Mouse (Mus musculus) liver, adult 2 months (tissue): ENCODE measurements at regions not wholly inside any gene's neighbourhood (a gene's known extent, or its start where the extent isn't known, plus 50 kb on each side); places are given as distances from the start of the nearest gene placed in this dataset.

Source experiments
- DNase-seq: peaks from one replicate; pipeline ENCODE4 v3.0.0-alpha.2; 2011; ENCODE audit warnings: low read depth, low spot score; ENCODE audit errors: extremely low read depth
- H3K27ac ChIP-seq: fragments of 200-500 bp; replicated peaks from 2 replicates; pipeline ENCODE4 v1.5.1; 2012; ENCODE audit warnings: low read depth, mild to moderate bottlenecking, control low read depth, inconsistent platforms, low read length; ENCODE audit not compliant: insufficient read depth
- H3K27me3 ChIP-seq: fragments of 200-500 bp; 2 replicates; pipeline ENCODE4 v1.6.1; 2012; ENCODE audit warnings: mild to moderate bottlenecking, moderate library complexity, low read length, inconsistent platforms; ENCODE audit not compliant: control insufficient read depth, insufficient read depth
- H3K36me3 ChIP-seq: fragments of 200-500 bp; 2 replicates; pipeline ENCODE4 v1.6.1; 2012; ENCODE audit warnings: low read length, inconsistent platforms; ENCODE audit not compliant: control insufficient read depth, insufficient read depth
- H3K4me1 ChIP-seq: fragments of 200-500 bp; 2 replicates; pipeline ENCODE4 v1.6.1; 2011; ENCODE audit warnings: low read length; ENCODE audit not compliant: control insufficient read depth, insufficient read depth
- H3K4me3 ChIP-seq: fragments of 200-500 bp; 2 replicates; pipeline ENCODE4 v1.5.1; 2011; ENCODE audit warnings: low read depth, mild to moderate bottlenecking, control low read depth, low read length, moderate library complexity; ENCODE audit not compliant: insufficient read depth
- H3K79me2 ChIP-seq: fragments of 200-500 bp; 2 replicates; pipeline ENCODE4 v1.6.1; 2012; ENCODE audit warnings: inconsistent platforms, mild to moderate bottlenecking, low read length, moderate library complexity; ENCODE audit not compliant: control insufficient read depth, insufficient read depth
- H3K9ac ChIP-seq: fragments of 200-500 bp; 2 replicates; pipeline ENCODE4 v1.6.1; 2012; ENCODE audit warnings: low read depth, mild to moderate bottlenecking, control low read depth, inconsistent platforms, low read length
- CTCF ChIP-seq: fragments of 200-500 bp; IDR thresholded peaks from 2 replicates; pipeline ENCODE4 v1.5.1; 2011; ENCODE audit warnings: low read depth, low read length, control low read depth
- POLR2A ChIP-seq: fragments of 200-500 bp; IDR thresholded peaks from 2 replicates; pipeline ENCODE4 v1.6.1; 2011; ENCODE audit warnings: low read length, control low read depth; ENCODE audit not compliant: insufficient read depth; ENCODE audit errors: extremely low read depth
- WGBS: fragments of 180-500 bp; shearing (Covaris S2); methylation state at CpG from one replicate; pipeline ENCODE4 v1.1.7; 2018; 5-methylcytosine and 5-hydroxymethylcytosine counted together

- Histone ChIP-seq H3K4me1 (no peaks in the 10 kb centered on the region), H3K36me3 (no peaks in the 10 kb centered on the region), H3K27ac (no peak overlapping the region), H3K79me2 (no peaks in the 10 kb centered on the region), H3K27me3 (no peaks in the 10 kb centered on the region), H3K4me3 (no peak overlapping the region), H3K9ac (no peak overlapping the region)
- WGBS = 79% methylated on average over 17 of the region's 17 CpGs
- DNase-seq = no peak
- TF ChIP-seq POLR2A (no peak), CTCF (no peak)
These were observed 58.4 kb upstream of the Pced1b start for GRCm38 (mm10) chr15:97188545-97188944.

- H3K4me3 ChIP-seq = no peak overlapping the region
- 25% methylated on average over 3 of the region's 3 CpGs for WGBS
- no peaks in the 10 kb centered on the region for H3K4me1 ChIP-seq
- TF ChIP-seq POLR2A (no peak), CTCF (no peak)
- no peaks in the 10 kb centered on the region for H3K79me2 ChIP-seq
- no peak for DNase-seq
- H3K9ac ChIP-seq = no peak overlapping the region
- H3K27me3 ChIP-seq = no peaks in the 10 kb centered on the region
- no peaks in the 10 kb centered on the region for H3K36me3 ChIP-seq
- no peak overlapping the region for H3K27ac ChIP-seq
These were observed 59.1 kb upstream of the Pced1b start for GRCm38 (mm10) chr15:97187831-97188230.

- no peaks in the 10 kb centered on the region for H3K4me1 ChIP-seq
- WGBS = 75% methylated on average over 8 of the region's 8 CpGs
- H3K27ac ChIP-seq = no peak overlapping the region
- no peak overlapping the region for H3K4me3 ChIP-seq
- no peaks in the 10 kb centered on the region for H3K27me3 ChIP-seq
- H3K36me3 ChIP-seq = no peaks in the 10 kb centered on the region
- H3K9ac ChIP-seq = no peak overlapping the region
- TF ChIP-seq POLR2A (no peak), CTCF (peak; percentile 39)
- H3K79me2 ChIP-seq = no peaks in the 10 kb centered on the region
- DNase-seq = no peak
These were observed 60.9 kb upstream of the Pced1b start for GRCm38 (mm10) chr15:97186034-97186433.

- Histone ChIP-seq H3K79me2 (no peaks in the 10 kb centered on the region), H3K36me3 (no peaks in the 10 kb centered on the region), H3K27ac (no peak overlapping the region), H3K9ac (no peak overlapping the region), H3K4me3 (no peak overlapping the region), H3K4me1 (no peaks in the 10 kb centered on the region), H3K27me3 (no peaks in the 10 kb centered on the region)
- 60% methylated on average over 9 of the region's 9 CpGs for WGBS
- DNase-seq = no peak
- TF ChIP-seq CTCF (no peak), POLR2A (no peak)
These were observed 64.3 kb upstream of the Pced1b start for GRCm38 (mm10) chr15:97182617-97183038.

GRCm38 (mm10) chr15:97180970-97181669 lies 65.8 kb upstream of the Pced1b start:
- H3K27me3 ChIP-seq = no peaks in the 10 kb centered on the region
- H3K36me3 ChIP-seq = no peaks in the 10 kb centered on the region
- no peak for DNase-seq
- H3K27ac ChIP-seq = no peak overlapping the region
- H3K9ac ChIP-seq = no peak overlapping the region
- 68% methylated on average over 9 of the region's 9 CpGs for WGBS
- no peaks in the 10 kb centered on the region for H3K79me2 ChIP-seq
- TF ChIP-seq CTCF = no peak
- no peak for TF ChIP-seq POLR2A
- H3K4me1 ChIP-seq = no peaks in the 10 kb centered on the region; the same call in 1 of the 2 replicates
- no peak overlapping the region for H3K4me3 ChIP-seq

GRCm38 (mm10) chr15:97178286-97178685 lies 68.6 kb upstream of the Pced1b start:
- WGBS = 98% methylated on average over 3 of the region's 3 CpGs
- no peak for DNase-seq
- H3K79me2 ChIP-seq = no peaks in the 10 kb centered on the region
- H3K27ac ChIP-seq = no peak overlapping the region
- H3K4me3 ChIP-seq = no peak overlapping the region
- H3K27me3 ChIP-seq = no peaks in the 10 kb centered on the region
- no peaks in the 10 kb centered on the region for H3K36me3 ChIP-seq
- no peak overlapping the region for H3K9ac ChIP-seq
- TF ChIP-seq CTCF (no peak), POLR2A (no peak)
- H3K4me1 ChIP-seq = peaks cover 1% of the 10 kb centered on the region; the same call in 1 of the 2 replicates
